Mouse (Mus musculus) olfactory bulb, adult 2 months (tissue): ENCODE measurements at regions not wholly inside any gene's neighbourhood (a gene's known extent, or its start where the extent isn't known, plus 50 kb on each side); places are given as distances from the start of the nearest gene placed in this dataset.
A peak's percentile ranks its signal among the peaks of the same experiment; 100 is the strongest.
"Not testable (repeated sequence)": the region's sequence is repeated elsewhere in the genome, so short reads cannot be mapped to it uniquely, and the experiment has no call there.

Experiments used
- H3K27ac ChIP-seq: fragments of 200-500 bp; 2 replicates; pipeline ENCODE4 v1.5.1; 2012; ENCODE audit warnings: low read depth, low read length; ENCODE audit not compliant: insufficient read depth
- H3K4me1 ChIP-seq: fragments of 200-500 bp; 2 replicates; pipeline ENCODE4 v1.6.1; 2012; ENCODE audit warnings: low read length; ENCODE audit not compliant: control insufficient read depth, insufficient read depth
- H3K4me3 ChIP-seq: fragments of 200-500 bp; 2 replicates; pipeline ENCODE4 v1.5.1; 2012; ENCODE audit warnings: mild to moderate bottlenecking, low read depth, low read length, moderate library complexity; ENCODE audit not compliant: insufficient read depth
- CTCF ChIP-seq: fragments of 200-500 bp; IDR thresholded peaks from 2 replicates; pipeline ENCODE4 v1.5.1; 2012; ENCODE audit warnings: low read depth, mild to moderate bottlenecking, low read length, moderate library complexity; ENCODE audit not compliant: insufficient read depth
- POLR2A ChIP-seq: fragments of 200-500 bp; IDR thresholded peaks from 2 replicates; pipeline ENCODE4 v1.6.1; 2012; ENCODE audit warnings: mild to moderate bottlenecking, low read depth, low read length, moderate library complexity; ENCODE audit not compliant: insufficient read depth
- WGBS: fragments of 180-500 bp; shearing (Covaris S2); methylation state at CpG from one replicate; pipeline ENCODE4 v1.1.7; 2018; 5-methylcytosine and 5-hydroxymethylcytosine counted together

- Histone ChIP-seq H3K4me3 (no peak overlapping the region), H3K4me1 (no peaks in the 10 kb centered on the region), H3K27ac (no peak overlapping the region)
- WGBS: 41% methylated on average over 5 of the region's 5 CpGs
- TF ChIP-seq CTCF: no peak
- TF ChIP-seq POLR2A: no peak
These were observed 135.7 kb upstream of the Tlr4 start for GRCm38 (mm10) chr4:66691598-66692220.

GRCm38 (mm10) chr4:66693982-66694578 is 133.3 kb upstream of the Tlr4 start:
- Histone ChIP-seq H3K4me3 (no peak overlapping the region), H3K27ac (peak overlapping the region; percentile 43; the same call in 1 of the 2 replicates), H3K4me1 (no peaks in the 10 kb centered on the region)
- WGBS: 23% methylated on average over 4 of the region's 4 CpGs
- TF ChIP-seq POLR2A (no peak), CTCF (no peak)

- Histone ChIP-seq H3K4me1 (no peaks in the 10 kb centered on the region), H3K4me3 (no peak overlapping the region), H3K27ac (no peak overlapping the region)
- 73% methylated on average over 6 of the region's 6 CpGs for WGBS
- TF ChIP-seq POLR2A (no peak), CTCF (no peak)
These were observed 111.3 kb upstream of the Tlr4 start for GRCm38 (mm10) chr4:66715821-66716760.

- 42% methylated on average over 2 of the region's 2 CpGs for WGBS
- Histone ChIP-seq H3K27ac (no peak overlapping the region), H3K4me1 (no peaks in the 10 kb centered on the region), H3K4me3 (no peak overlapping the region)
- no peak for TF ChIP-seq POLR2A
- no peak for TF ChIP-seq CTCF
These were observed 90.0 kb upstream of the Tlr4 start for GRCm38 (mm10) chr4:66737407-66737806.

GRCm38 (mm10) chr4:66743421-66743820 is 84.0 kb upstream of the Tlr4 start:
- not testable (repeated sequence) for H3K27ac ChIP-seq, H3K4me1 ChIP-seq, H3K4me3 ChIP-seq
- 97% methylated on average over 19 of the region's 19 CpGs for WGBS

GRCm38 (mm10) chr4:66768762-66769161 is 58.6 kb upstream of the Tlr4 start:
- TF ChIP-seq POLR2A (no peak), CTCF (no peak)
- Histone ChIP-seq H3K4me1 (no peaks in the 10 kb centered on the region), H3K4me3 (no peak overlapping the region), H3K27ac (no peak overlapping the region)
- WGBS: 25% methylated on average over 4 of the region's 4 CpGs
